In the genomic region with DNA sequence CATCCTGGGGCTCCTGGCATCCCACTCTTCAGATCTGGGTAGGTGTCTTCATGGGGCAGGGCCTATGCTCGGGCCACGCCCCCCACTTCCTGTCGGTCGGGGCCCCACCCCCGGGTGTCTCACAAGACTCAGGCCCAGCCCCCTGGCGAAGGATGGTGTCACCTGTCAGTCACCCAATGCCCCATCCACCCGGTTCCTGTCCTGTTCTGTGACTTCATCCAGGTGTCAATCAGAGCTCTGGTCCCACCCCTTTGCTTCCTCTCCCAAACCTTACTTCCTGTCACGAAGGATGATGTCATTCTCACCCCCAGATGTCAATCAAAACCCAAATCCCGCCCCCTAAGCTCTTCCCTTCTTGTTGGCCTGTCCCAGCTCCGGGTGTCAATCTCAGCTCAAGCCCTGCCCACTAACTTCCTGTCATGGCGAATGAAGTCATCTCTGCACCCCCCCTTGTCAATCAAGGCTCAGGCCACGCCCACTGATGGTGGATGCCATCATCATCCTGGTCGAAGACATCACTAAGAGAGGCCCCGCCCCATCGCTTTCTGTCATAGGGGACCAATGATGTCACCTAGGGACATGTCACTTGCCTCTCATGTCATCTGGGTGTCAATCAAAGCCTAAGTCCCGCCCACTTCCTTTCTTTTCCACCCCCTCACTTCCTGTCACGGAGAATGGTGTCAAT, we compare ENCODE assay signal across 9 mouse cellular contexts. TPM values are rescaled to one million over a fixed set of nuclear protein-coding genes. Genes with fewer than 3 reads are reported as not detected.
DNase-seq lines count a peak whose midpoint lies in the region; ATAC-seq and TF ChIP-seq lines count a peak whose summit lies in the region.
"Had no signal": no experiment of that assay in that cellular context is flagged by ENCODE, and none has a peak within 500 bp of the region (broad histone marks: within the 10 kb centered on the region; RNA-seq: fewer than 3 reads in every experiment).

No protein-coding gene starts in this region.

- no peak overlapping the region for H3K4me3 ChIP-seq in heart, adult 2 months
- peak overlapping the region; percentile 79; the same call in 1 of the 2 replicates for H3K4me3 ChIP-seq in G1E (ENCODE audit: low read depth, low read length)
- no peak overlapping the region for H3K4me3 ChIP-seq in forebrain, embryonic 11.5 days (ENCODE audit: low read depth, low read length)
- H3K4me3 ChIP-seq in hindbrain, embryonic 16.5 days (ENCODE audit: low read length), result peak overlapping the region; percentile 67
- H3K4me3 ChIP-seq in limb, embryonic 13.5 days, result peak overlapping the region; percentile 62
- H3K4me3 ChIP-seq in neural tube, embryonic 11.5 days (ENCODE audit: low read depth, low read length), result no peak overlapping the region

- H3K4me2 ChIP-seq in forebrain, embryonic 11.5 days (ENCODE audit: low read depth, low read length, severe bottlenecking), result no peak overlapping the region
- peak overlapping the region; percentile 94 for H3K4me2 ChIP-seq in hindbrain, embryonic 16.5 days (ENCODE audit: low read length)
- H3K4me2 ChIP-seq in limb, embryonic 13.5 days (replicated peaks), result peak overlapping the region; percentile 72
- H3K4me2 ChIP-seq in neural tube, embryonic 11.5 days (ENCODE audit: low read depth), result no peak overlapping the region

- no peak for TF ChIP-seq POLR2A in heart, adult 2 months (IDR thresholded peaks at IDR 0.05; ENCODE audit: insufficient read depth, low read depth, low read length)

- TF ChIP-seq EP300 in heart, adult 2 months (IDR thresholded peaks at IDR 0.05; ENCODE audit: insufficient read depth, low read depth, low read length), result no peak

- H3K4me1 ChIP-seq in heart, adult 2 months (ENCODE audit: control insufficient read depth, insufficient read depth, low read length), result no peaks in the 10 kb centered on the region
- H3K4me1 ChIP-seq in G1E (ENCODE audit: insufficient read depth, low read depth, low read length), result peaks cover 16% of the 10 kb centered on the region
- no peaks in the 10 kb centered on the region for H3K4me1 ChIP-seq in forebrain, embryonic 11.5 days (replicated peaks; ENCODE audit: control insufficient read depth, insufficient read depth, low read length)
- H3K4me1 ChIP-seq in hindbrain, embryonic 16.5 days (ENCODE audit: control insufficient read depth, insufficient read depth, low read depth, low read length), result no peaks in the 10 kb centered on the region; the same call in none of the 2 replicates
- H3K4me1 ChIP-seq in limb, embryonic 13.5 days, result no peaks in the 10 kb centered on the region
- H3K4me1 ChIP-seq in neural tube, embryonic 11.5 days (ENCODE audit: control insufficient read depth, insufficient read depth, low read length), result no peaks in the 10 kb centered on the region

- H3K27me3 ChIP-seq in heart, adult 2 months (ENCODE audit: control insufficient read depth, insufficient read depth, low read length), result no peaks in the 10 kb centered on the region
- no peaks in the 10 kb centered on the region for H3K27me3 ChIP-seq in G1E (ENCODE audit: insufficient read depth, low read length)
- no peaks in the 10 kb centered on the region for H3K27me3 ChIP-seq in forebrain, embryonic 11.5 days (ENCODE audit: control insufficient read depth, insufficient read depth, low read length)
- no peaks in the 10 kb centered on the region for H3K27me3 ChIP-seq in hindbrain, embryonic 16.5 days (replicated peaks; ENCODE audit: control insufficient read depth, insufficient read depth, low read length)
- no peaks in the 10 kb centered on the region for H3K27me3 ChIP-seq in limb, embryonic 13.5 days
- no peaks in the 10 kb centered on the region for H3K27me3 ChIP-seq in neural tube, embryonic 11.5 days (ENCODE audit: control insufficient read depth, insufficient read depth, low read length)

- no peak overlapping the region for H3K27ac ChIP-seq in heart, adult 2 months
- H3K27ac ChIP-seq in forebrain, embryonic 11.5 days (ENCODE audit: low read depth, low read length), result no peak overlapping the region
- H3K27ac ChIP-seq in hindbrain, embryonic 16.5 days (ENCODE audit: low read depth, low read length), result no peak overlapping the region
- no peak overlapping the region for H3K27ac ChIP-seq in limb, embryonic 13.5 days
- H3K27ac ChIP-seq in neural tube, embryonic 11.5 days (ENCODE audit: low read depth, low read length), result no peak overlapping the region

- peak; percentile 22 to 24 for DNase-seq in heart, adult 2 months
- DNase-seq in heart, postnatal 25 days (ENCODE audit: low spot score), result no peak
- peak; percentile 10 for DNase-seq in G1E (ENCODE audit: low spot score)
- DNase-seq in forebrain, embryonic 11.5 days (ENCODE audit: low spot score), result peak; percentile 70
- peak; percentile 31 for DNase-seq in neural tube, embryonic 11.5 days (ENCODE audit: low spot score)
- DNase-seq in thymus, postnatal 14 days, result peak; percentile 56

- ATAC-seq in G1E (ENCODE audit: extremely low read depth, insufficient number of reproducible peaks, low FRiP score, poor library complexity, severe bottlenecking), result no peak
- ATAC-seq in forebrain, embryonic 11.5 days (replicated peaks; ENCODE audit: low FRiP score), result peak; percentile 11
- ATAC-seq in hindbrain, embryonic 16.5 days, result peak; percentile 3; the same call in 1 of the 2 replicates
- 0 out of 2 replicates have a peak, but pooled peaks have one; percentile 0 for ATAC-seq in limb, embryonic 13.5 days (ENCODE audit: low FRiP score, low read depth)
- ATAC-seq in neural tube, embryonic 11.5 days (ENCODE audit: insufficient read depth, low FRiP score, low TSS enrichment), result no peak

- no peaks in the 10 kb centered on the region for H3K36me3 ChIP-seq in heart, adult 2 months (ENCODE audit: control insufficient read depth, insufficient read depth, low read length)
- peaks cover 45% of the 10 kb centered on the region for H3K36me3 ChIP-seq in G1E (replicated peaks)
- H3K36me3 ChIP-seq in forebrain, embryonic 11.5 days (ENCODE audit: control insufficient read depth, insufficient read depth, low read length), result peaks cover 2% of the 10 kb centered on the region; the same call in 1 of the 2 replicates
- H3K36me3 ChIP-seq in hindbrain, embryonic 16.5 days (ENCODE audit: control insufficient read depth, insufficient read depth, low read length), result peaks cover 5% of the 10 kb centered on the region
- H3K36me3 ChIP-seq in limb, embryonic 13.5 days, result peaks cover 44% of the 10 kb centered on the region
- H3K36me3 ChIP-seq in neural tube, embryonic 11.5 days (ENCODE audit: control insufficient read depth, insufficient read depth, low read length), result no peaks in the 10 kb centered on the region

- WGBS in heart, adult 2 months, result 77% methylated on average over 17 of the region's 17 CpGs
- WGBS in forebrain, embryonic 11.5 days, result 88% methylated on average over 17 of the region's 17 CpGs
- WGBS in hindbrain, embryonic 16.5 days, result 84% methylated on average over 17 of the region's 17 CpGs
- WGBS in limb, embryonic 13.5 days, result 81% methylated on average over 17 of the region's 17 CpGs
- WGBS in neural tube, embryonic 11.5 days, result 84% methylated on average over 17 of the region's 17 CpGs

- no peak overlapping the region for H3K9ac ChIP-seq in heart, adult 2 months (ENCODE audit: low read depth, low read length)
- no peak overlapping the region for H3K9ac ChIP-seq in forebrain, embryonic 11.5 days (ENCODE audit: low read length)
- H3K9ac ChIP-seq in hindbrain, embryonic 16.5 days (ENCODE audit: low read depth, low read length), result no peak overlapping the region
- H3K9ac ChIP-seq in limb, embryonic 13.5 days, result no peak overlapping the region
- no peak overlapping the region for H3K9ac ChIP-seq in neural tube, embryonic 11.5 days (ENCODE audit: low read length)

- intact Hi-C loops in heart, adult 2 months (cut with DNase I), result loop anchor here (10.0 kb wide), 3 partner anchors 222 to 518 kb away; a partner anchor contains a TSS
- intact Hi-C loops in heart, postnatal 25 days (cut with DNase I), result loop anchor here (10.0 kb wide), 3 partner anchors 288 to 518 kb away; a partner anchor contains a TSS

- H3K9me3 ChIP-seq in G1E (replicated peaks), result peaks cover 53% of the 10 kb centered on the region
- peaks cover 32% of the 10 kb centered on the region for H3K9me3 ChIP-seq in forebrain, embryonic 11.5 days (ENCODE audit: control insufficient read depth, low read length)
- peaks cover 52% of the 10 kb centered on the region for H3K9me3 ChIP-seq in hindbrain, embryonic 16.5 days (ENCODE audit: control insufficient read depth, low read length)
- peaks cover 56% of the 10 kb centered on the region for H3K9me3 ChIP-seq in limb, embryonic 13.5 days
- peaks cover 29% of the 10 kb centered on the region for H3K9me3 ChIP-seq in neural tube, embryonic 11.5 days (ENCODE audit: control insufficient read depth, low read length)

- TF ChIP-seq CTCF in heart, adult 2 months (IDR thresholded peaks at IDR 0.05), result no peak
- no peak for TF ChIP-seq CTCF in G1E (IDR thresholded peaks at IDR 0.05; ENCODE audit: low read depth, low read length)

- no peaks in the 10 kb centered on the region for H3K79me2 ChIP-seq in heart, adult 2 months (replicated peaks; ENCODE audit: control insufficient read depth, insufficient read depth, low read length)

RNA-seq across cellular contexts. Expression of a gene that starts 1.2 kb away (rescaled TPM):
- total RNA-seq in heart, adult 2 months (2021), result 1 to 10 TPM; 2.6 to 3.7 TPM
- polyA plus RNA-seq in heart, adult 2 months (2012; rRNA removed), result 9.9 and 18.4 TPM in 2 replicates
- 1 to 10 TPM; 4.1 to 4.8 TPM for total RNA-seq in heart, postnatal 25 days (2021)
- total RNA-seq in G1E (2014; fragmentation: Nextera tagmentation) (2.7 and 7.4 TPM in 2 replicates), G1E (2017) (10.4 and 11.2 TPM in 2 replicates)
- 97.2 and 105 TPM in 2 replicates for polyA plus RNA-seq in G1E (2012)
- polyA plus RNA-seq in forebrain, embryonic 11.5 days (2014; fragmentation: Nextera tagmentation; extraction: Ambion mirVana), result 1.8 and 3.2 TPM in 2 replicates
- polyA plus RNA-seq in hindbrain, embryonic 16.5 days (2015; fragmentation: Nextera tagmentation; extraction: Ambion mirVana), result 2.3 and 3.0 TPM in 2 replicates
- 4.8 and 5.0 TPM in 2 replicates for polyA plus RNA-seq in limb, embryonic 13.5 days (2015; fragmentation: Nextera tagmentation; extraction: Ambion mirVana)
- 2.4 and 3.1 TPM in 2 replicates for polyA plus RNA-seq in neural tube, embryonic 11.5 days (2014; fragmentation: Nextera tagmentation; extraction: Ambion mirVana)

RNA-seq across cellular contexts. Expression of a gene that starts 24.7 kb away (rescaled TPM):
- not detected for total RNA-seq in heart, adult 2 months (2021)
- polyA plus RNA-seq in heart, adult 2 months (2012; rRNA removed), result not detected in 2 replicates
- not detected for total RNA-seq in heart, postnatal 25 days (2021)
- total RNA-seq in G1E (2014; fragmentation: Nextera tagmentation) (not detected in 2 replicates), G1E (2017) (0.06 and 0.16 TPM in 2 replicates)
- not detected in 2 replicates for polyA plus RNA-seq in G1E (2012)
- not detected in 2 replicates for polyA plus RNA-seq in forebrain, embryonic 11.5 days (2014; fragmentation: Nextera tagmentation; extraction: Ambion mirVana)
- 0.11 TPM in 1 of 2 replicates, not detected in the other for polyA plus RNA-seq in hindbrain, embryonic 16.5 days (2015; fragmentation: Nextera tagmentation; extraction: Ambion mirVana)
- polyA plus RNA-seq in limb, embryonic 13.5 days (2015; fragmentation: Nextera tagmentation; extraction: Ambion mirVana), result not detected in 2 replicates
- polyA plus RNA-seq in neural tube, embryonic 11.5 days (2014; fragmentation: Nextera tagmentation; extraction: Ambion mirVana), result not detected in 2 replicates
- polyA plus RNA-seq: heart, embryonic 16.5 days had no signal

RNA-seq across cellular contexts. Expression of a gene that starts 53.8 kb away (rescaled TPM):
- total RNA-seq in heart, adult 2 months (2021), result not detected
- polyA plus RNA-seq in heart, adult 2 months (2012; rRNA removed), result not detected in 2 replicates
- total RNA-seq in heart, postnatal 25 days (2021), result not detected
- total RNA-seq in G1E (2014; fragmentation: Nextera tagmentation) (not detected in 2 replicates), G1E (2017) (0.16 TPM in 1 of 2 replicates, not detected in the other)
- not detected in 2 replicates for polyA plus RNA-seq in G1E (2012)
- not detected in 2 replicates for polyA plus RNA-seq in forebrain, embryonic 11.5 days (2014; fragmentation: Nextera tagmentation; extraction: Ambion mirVana)
- not detected in 2 replicates for polyA plus RNA-seq in hindbrain, embryonic 16.5 days (2015; fragmentation: Nextera tagmentation; extraction: Ambion mirVana)
- not detected in 2 replicates for polyA plus RNA-seq in limb, embryonic 13.5 days (2015; fragmentation: Nextera tagmentation; extraction: Ambion mirVana)
- polyA plus RNA-seq in neural tube, embryonic 11.5 days (2014; fragmentation: Nextera tagmentation; extraction: Ambion mirVana), result not detected in 2 replicates
- polyA plus RNA-seq: heart, embryonic 16.5 days had no signal

Comparison
In these comparisons a context has a peak if more than half of its experiments do, and no peak if none do; other contexts are left out.
1. H3K4me3 ChIP-seq: peak in G1E (single experiment), hindbrain, embryonic 16.5 days (single experiment) and limb, embryonic 13.5 days (single experiment); none in heart, adult 2 months (single experiment), forebrain, embryonic 11.5 days (single experiment) and neural tube, embryonic 11.5 days (single experiment).
2. ATAC-seq: peak in forebrain, embryonic 11.5 days (single experiment), hindbrain, embryonic 16.5 days (single experiment) and limb, embryonic 13.5 days (single experiment); none in G1E (single experiment) and neural tube, embryonic 11.5 days (single experiment).
3. H3K4me2 ChIP-seq: peak in hindbrain, embryonic 16.5 days (single experiment) and limb, embryonic 13.5 days (single experiment); none in forebrain, embryonic 11.5 days (single experiment) and neural tube, embryonic 11.5 days (single experiment).